Mouse (Mus musculus) liver, postnatal 0 days (tissue): Measurements from ENCODE around the gene Copg1. TPM values are rescaled to one million over a fixed set of nuclear protein-coding genes. Genes with fewer than 3 reads are reported as not detected.
"Not testable (repeated sequence)": the region's sequence is repeated elsewhere in the genome, so short reads cannot be mapped to it uniquely, and the experiment has no call there.

Experiments used
- ATAC-seq: fragments of 200-750 bp; cut with Nextera tagmentation; 2 replicates; pipeline ENCODE4 v1.8.0; 2017; ENCODE audit warnings: mild to moderate bottlenecking, moderate library complexity
- DNase-seq: peaks from one replicate; pipeline ENCODE4 v3.0.0-alpha.2; 2016
- H3K27ac ChIP-seq: fragments of 300-500 bp; sonication (generic); 2 replicates; pipeline ENCODE4 v1.5.1; 2014; ENCODE audit warnings: antibody characterized with exemption, moderate library complexity, mild to moderate bottlenecking, low read depth
- H3K27me3 ChIP-seq: fragments of 300-500 bp; sonication (generic); 2 replicates; pipeline ENCODE4 v1.6.1; 2014; ENCODE audit warnings: low read length, control low read depth, mixed read lengths; ENCODE audit not compliant: insufficient read depth
- H3K36me3 ChIP-seq: fragments of 300-500 bp; sonication (generic); replicated peaks from 2 replicates; pipeline ENCODE4 v1.6.1; 2014; ENCODE audit warnings: mild to moderate bottlenecking, control low read depth, low read length, moderate library complexity, mixed read lengths; ENCODE audit not compliant: insufficient read depth
- H3K4me1 ChIP-seq: fragments of 300-500 bp; sonication (generic); 2 replicates; pipeline ENCODE4 v1.6.1; 2014; ENCODE audit warnings: antibody characterized with exemption, mild to moderate bottlenecking, control low read depth; ENCODE audit not compliant: insufficient read depth
- H3K4me2 ChIP-seq: fragments of 300-500 bp; sonication (generic); 2 replicates; pipeline ENCODE4 v1.6.1; 2014; ENCODE audit warnings: low read depth, mild to moderate bottlenecking, low read length, moderate library complexity, mixed read lengths
- H3K4me3 ChIP-seq: fragments of 300-500 bp; sonication (generic); 2 replicates; pipeline ENCODE4 v1.5.1; 2014; ENCODE audit warnings: low read depth, low read length
- H3K9ac ChIP-seq: fragments of 300-500 bp; sonication (generic); replicated peaks from 2 replicates; pipeline ENCODE4 v1.6.1; 2014; ENCODE audit warnings: mild to moderate bottlenecking, moderate library complexity
- H3K9me3 ChIP-seq: fragments of 300-500 bp; sonication (generic); 2 replicates; pipeline ENCODE4 v1.6.1; 2016; ENCODE audit warnings: mild to moderate bottlenecking, control low read depth, low read length, mixed read lengths
- CTCF ChIP-seq: sonication (generic); IDR thresholded peaks from 2 replicates; pipeline ENCODE4 v1.5.1; 2016; ENCODE audit warnings: antibody characterized with exemption, low read depth
- EP300 ChIP-seq: IDR thresholded peaks from 2 replicates; pipeline ENCODE4 v1.6.1; 2016; ENCODE audit warnings: antibody characterized with exemption, low read depth, mild to moderate bottlenecking
- WGBS: fragments of 180-500 bp; shearing (Covaris S2); extraction: QIAGEN DNeasy Blood & Tissue Kit; methylation state at CpG from one replicate; pipeline ENCODE4 v1.1.7; 2014; ENCODE audit not compliant: insufficient replicate concordance; 5-methylcytosine and 5-hydroxymethylcytosine counted together
- polyA plus RNA-seq: library from polyadenylated mRNA; unstranded; fragments of >200 nt; fragmentation: Nextera tagmentation; extraction: Ambion mirVana; gene quantifications from 2 replicates; pipeline ENCODE4 v1.2.1, GENCODE M21; 2015

The Copg1 gene
- polyA plus RNA-seq, 1 experiment from 2014 or later, result 35.3 TPM

DNA sequence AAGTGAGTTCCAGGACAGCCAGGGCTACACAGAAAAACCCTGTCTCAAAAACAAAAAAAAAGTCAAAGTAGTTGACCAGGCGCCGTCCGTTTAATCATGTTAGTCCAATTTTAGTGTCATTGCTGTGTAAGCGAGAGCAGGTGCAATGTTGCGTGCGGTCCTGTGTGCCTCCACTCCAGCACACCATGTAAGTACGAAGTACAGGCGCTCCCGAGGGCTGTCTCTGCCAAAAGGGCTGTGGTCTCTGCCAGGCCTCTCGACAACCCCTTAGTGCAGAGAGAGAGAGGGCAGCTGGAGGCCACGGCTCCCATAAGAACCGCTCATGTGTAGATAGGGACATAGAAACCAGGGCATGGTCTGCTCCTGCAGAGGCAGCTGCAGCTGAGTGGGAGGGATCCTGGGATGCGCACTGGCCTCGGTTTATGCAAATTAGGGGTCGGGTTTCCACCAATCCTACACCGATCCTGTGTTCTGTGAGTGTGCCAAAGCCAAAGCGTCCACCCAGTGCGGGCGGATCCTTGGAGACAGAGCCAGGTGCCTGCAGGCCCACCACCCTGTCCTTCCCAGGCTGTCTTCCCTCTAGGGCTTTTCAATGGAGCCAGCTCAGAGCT, 49.7 kb downstream of the Copg1 start:
- peaks cover 17% of the 10 kb centered on the region for H3K36me3 ChIP-seq
- ATAC-seq (peak; percentile 61), DNase-seq (peak; percentile 34)
- H3K9ac ChIP-seq, result no peak overlapping the region
- no peak overlapping the region for H3K4me2 ChIP-seq
- H3K27ac ChIP-seq, result no peak overlapping the region
- H3K27me3 ChIP-seq, result no peaks in the 10 kb centered on the region
- 71% methylated on average over 19 of the region's 19 CpGs for WGBS
- peaks cover 2% of the 10 kb centered on the region; the same call in 1 of the 2 replicates for H3K4me1 ChIP-seq
- H3K4me3 ChIP-seq, result no peak overlapping the region
- TF ChIP-seq EP300 (no peak), CTCF (no peak)
- H3K9me3 ChIP-seq, result no peaks in the 10 kb centered on the region

GRCm38 (mm10) chr6:87938941-87939340, 51.3 kb downstream of the Copg1 start:
- Histone ChIP-seq H3K27ac (no peak overlapping the region), H3K9me3 (no peaks in the 10 kb centered on the region), H3K4me3 (no peak overlapping the region), H3K4me2 (no peak overlapping the region), H3K27me3 (no peaks in the 10 kb centered on the region), H3K9ac (no peak overlapping the region), H3K36me3 (peaks cover 17% of the 10 kb centered on the region), H3K4me1 (peaks cover 2% of the 10 kb centered on the region; the same call in 1 of the 2 replicates)
- WGBS, result 79% methylated on average over 3 of the region's 3 CpGs
- ATAC-seq, result no peak
- no peak for DNase-seq
- TF ChIP-seq CTCF (no peak), EP300 (no peak)

GRCm38 (mm10) chr6:87942179-87942578, 54.6 kb downstream of the Copg1 start:
- Histone ChIP-seq H3K4me1 (peaks cover 2% of the 10 kb centered on the region; the same call in 1 of the 2 replicates), H3K9ac (no peak overlapping the region), H3K4me3 (no peak overlapping the region), H3K9me3 (no peaks in the 10 kb centered on the region), H3K27me3 (no peaks in the 10 kb centered on the region), H3K36me3 (no peaks in the 10 kb centered on the region), H3K4me2 (no peak overlapping the region), H3K27ac (no peak overlapping the region)
- TF ChIP-seq EP300, result no peak
- TF ChIP-seq CTCF, result no peak
- 80% methylated on average over 7 of the region's 7 CpGs for WGBS
- no peak for DNase-seq
- no peak for ATAC-seq

- H3K27me3 ChIP-seq, H3K4me2 ChIP-seq, H3K4me3 ChIP-seq, H3K36me3 ChIP-seq, H3K9me3 ChIP-seq, H3K9ac ChIP-seq, DNase-seq, ATAC-seq, H3K4me1 ChIP-seq, H3K27ac ChIP-seq: not testable (repeated sequence)
- WGBS, result 80% methylated on average over 4 of the region's 4 CpGs
Measured at GRCm38 (mm10) chr6:87962457-87962856, 74.8 kb downstream of the Copg1 start.

Other genes with a start within 250 kb of the Copg1 start
- 5.5 and 7.1 TPM in 2 replicates for gene Aplf, start 215.6 kb upstream of the Copg1 start, polyA plus RNA-seq
- gene Efcc1, start 156.9 kb upstream of the Copg1 start, polyA plus RNA-seq, result 0.39 and 0.42 TPM in 2 replicates
- 36.5 and 38.0 TPM in 2 replicates for gene Gp9, start 109.7 kb upstream of the Copg1 start, polyA plus RNA-seq
- 44.4 and 45.4 TPM in 2 replicates for gene Rab43, start 75.7 kb upstream of the Copg1 start, polyA plus RNA-seq
- 2.8 and 3.2 TPM in 2 replicates for gene Gm45140, start 52.0 kb upstream of the Copg1 start, polyA plus RNA-seq
- gene Isy1, start 49.0 kb upstream of the Copg1 start, polyA plus RNA-seq, result 19.7 and 19.8 TPM in 2 replicates
- gene Cnbp, start 36.7 kb upstream of the Copg1 start, polyA plus RNA-seq, result 445 and 452 TPM in 2 replicates
- gene Hmces, start 26.1 kb downstream of the Copg1 start, polyA plus RNA-seq, result 12.4 and 12.5 TPM in 2 replicates
- 2.0 and 2.5 TPM in 2 replicates for gene H1fx, start 93.8 kb downstream of the Copg1 start, polyA plus RNA-seq
- 110 and 111 TPM in 2 replicates for gene Rab7, start 157.5 kb downstream of the Copg1 start, polyA plus RNA-seq
- 102 and 112 TPM in 2 replicates for gene Rpn1, start 196.7 kb downstream of the Copg1 start, polyA plus RNA-seq